ENCODE assay signal across 9 mouse cellular contexts in genomic region chr5:67024459-67025050, GRCm38 (mm10).
DNase-seq lines count a peak whose midpoint lies in the region; ATAC-seq and TF ChIP-seq lines count a peak whose summit lies in the region.
"Had no signal": no experiment of that assay in that cellular context is flagged by ENCODE, and none has a peak within 500 bp of the region (broad histone marks: within the 10 kb centered on the region; RNA-seq: fewer than 3 reads in every experiment).

No protein-coding gene starts in this region.

- H3K27ac ChIP-seq in forebrain, postnatal 0 days (ENCODE audit: low read depth, low read length), result no peak overlapping the region
- H3K27ac ChIP-seq in forebrain, embryonic 12.5 days, result no peak overlapping the region
- H3K27ac ChIP-seq in limb, embryonic 11.5 days (replicated peaks; ENCODE audit: low read depth, low read length), result no peak overlapping the region
- H3K27ac ChIP-seq in limb, embryonic 10.5 days, result no peak overlapping the region
- peak overlapping the region; percentile 73 for H3K27ac ChIP-seq in limb, embryonic 13.5 days
- no peak overlapping the region for H3K27ac ChIP-seq in intestine, postnatal 0 days (ENCODE audit: low read depth, low read length)

- WGBS in forebrain, postnatal 0 days, result 49% methylated on average over 10 of the region's 10 CpGs
- 83% methylated on average over 10 of the region's 10 CpGs for WGBS in forebrain, embryonic 12.5 days
- 77% methylated on average over 10 of the region's 10 CpGs for WGBS in limb, embryonic 11.5 days
- WGBS in limb, embryonic 10.5 days, result 88% methylated on average over 10 of the region's 10 CpGs
- WGBS in limb, embryonic 13.5 days, result 40% methylated on average over 10 of the region's 10 CpGs
- 76% methylated on average over 10 of the region's 10 CpGs for WGBS in intestine, postnatal 0 days

- peak; percentile 50 for DNase-seq in forebrain, postnatal 0 days
- DNase-seq in limb, embryonic 11.5 days (ENCODE audit: low spot score), result no peak
- DNase-seq in limb, embryonic 10.5 days (ENCODE audit: low spot score), result no peak
- peak; percentile 70 for DNase-seq in cerebellum, adult 9-10 months
- no peak for DNase-seq in urinary bladder, postnatal 25 days (ENCODE audit: low spot score)
- DNase-seq: adrenal gland, adult 2 months had no signal

- no peak overlapping the region for H3K4me2 ChIP-seq in forebrain, postnatal 0 days (ENCODE audit: low read depth)
- no peak overlapping the region for H3K4me2 ChIP-seq in forebrain, embryonic 12.5 days
- no peak overlapping the region for H3K4me2 ChIP-seq in limb, embryonic 11.5 days (ENCODE audit: low read depth, severe bottlenecking)
- H3K4me2 ChIP-seq in limb, embryonic 13.5 days (replicated peaks), result no peak overlapping the region
- H3K4me2 ChIP-seq in intestine, postnatal 0 days (replicated peaks; ENCODE audit: low read depth), result no peak overlapping the region

- no peak for TF ChIP-seq CTCF in forebrain, postnatal 0 days (IDR thresholded peaks at IDR 0.05; ENCODE audit: low read depth)
- TF ChIP-seq CTCF in intestine, postnatal 0 days (IDR thresholded peaks at IDR 0.05; ENCODE audit: low read depth), result no peak

- no peak overlapping the region for H3K9ac ChIP-seq in forebrain, postnatal 0 days
- H3K9ac ChIP-seq in forebrain, embryonic 12.5 days, result no peak overlapping the region
- H3K9ac ChIP-seq in limb, embryonic 11.5 days (ENCODE audit: low read length), result no peak overlapping the region
- H3K9ac ChIP-seq in limb, embryonic 13.5 days, result no peak overlapping the region
- no peak overlapping the region for H3K9ac ChIP-seq in intestine, postnatal 0 days (ENCODE audit: low read depth, low read length)

- H3K27me3 ChIP-seq in forebrain, postnatal 0 days (ENCODE audit: insufficient read depth, low read length), result no peaks in the 10 kb centered on the region
- no peaks in the 10 kb centered on the region for H3K27me3 ChIP-seq in forebrain, embryonic 12.5 days
- H3K27me3 ChIP-seq in limb, embryonic 11.5 days (ENCODE audit: control insufficient read depth, insufficient read depth, low read length), result no peaks in the 10 kb centered on the region
- no peaks in the 10 kb centered on the region for H3K27me3 ChIP-seq in limb, embryonic 10.5 days (ENCODE audit: low read depth, poor library complexity, severe bottlenecking)
- no peaks in the 10 kb centered on the region for H3K27me3 ChIP-seq in limb, embryonic 13.5 days
- no peaks in the 10 kb centered on the region for H3K27me3 ChIP-seq in intestine, postnatal 0 days (replicated peaks; ENCODE audit: control insufficient read depth, insufficient read depth, low read length)

- no peaks in the 10 kb centered on the region for H3K9me3 ChIP-seq in forebrain, postnatal 0 days (ENCODE audit: low read length)
- H3K9me3 ChIP-seq in forebrain, embryonic 12.5 days, result no peaks in the 10 kb centered on the region
- no peaks in the 10 kb centered on the region for H3K9me3 ChIP-seq in limb, embryonic 11.5 days (ENCODE audit: control insufficient read depth, low read length)
- no peaks in the 10 kb centered on the region for H3K9me3 ChIP-seq in limb, embryonic 10.5 days (replicated peaks)
- H3K9me3 ChIP-seq in limb, embryonic 13.5 days, result no peaks in the 10 kb centered on the region
- H3K9me3 ChIP-seq in intestine, postnatal 0 days (ENCODE audit: control insufficient read depth), result no peaks in the 10 kb centered on the region

- ATAC-seq in forebrain, postnatal 0 days, result peak; percentile 58; the same call in 1 of the 2 replicates
- ATAC-seq in forebrain, embryonic 12.5 days (ENCODE audit: low FRiP score), result no peak
- peak; percentile 60; the same call in 1 of the 2 replicates for ATAC-seq in limb, embryonic 11.5 days (ENCODE audit: insufficient number of reproducible peaks, low FRiP score, low TSS enrichment, low read depth)
- peak; percentile 71 for ATAC-seq in limb, embryonic 13.5 days (ENCODE audit: low FRiP score, low read depth)
- no peak for ATAC-seq in intestine, postnatal 0 days

- H3K36me3 ChIP-seq in forebrain, postnatal 0 days (ENCODE audit: insufficient read depth), result peaks cover 20% of the 10 kb centered on the region
- peaks cover 22% of the 10 kb centered on the region; the same call in 1 of the 2 replicates for H3K36me3 ChIP-seq in forebrain, embryonic 12.5 days (replicated peaks)
- H3K36me3 ChIP-seq in limb, embryonic 11.5 days (ENCODE audit: control insufficient read depth, insufficient read depth, low read length), result no peaks in the 10 kb centered on the region
- H3K36me3 ChIP-seq in limb, embryonic 10.5 days, result peaks cover 30% of the 10 kb centered on the region; the same call in 1 of the 2 replicates
- H3K36me3 ChIP-seq in limb, embryonic 13.5 days, result peaks cover 42% of the 10 kb centered on the region
- H3K36me3 ChIP-seq in intestine, postnatal 0 days (ENCODE audit: control insufficient read depth, insufficient read depth), result no peaks in the 10 kb centered on the region

- no peak overlapping the region for H3K4me3 ChIP-seq in forebrain, postnatal 0 days (ENCODE audit: low read depth, low read length)
- no peak overlapping the region for H3K4me3 ChIP-seq in forebrain, embryonic 12.5 days (replicated peaks)
- no peak overlapping the region for H3K4me3 ChIP-seq in limb, embryonic 11.5 days (ENCODE audit: low read depth, low read length)
- H3K4me3 ChIP-seq in limb, embryonic 10.5 days, result no peak overlapping the region
- H3K4me3 ChIP-seq in limb, embryonic 13.5 days, result no peak overlapping the region
- no peak overlapping the region for H3K4me3 ChIP-seq in intestine, postnatal 0 days (ENCODE audit: low read depth, low read length)

- no peaks in the 10 kb centered on the region for H3K4me1 ChIP-seq in forebrain, postnatal 0 days (ENCODE audit: insufficient read depth)
- peaks cover 6% of the 10 kb centered on the region for H3K4me1 ChIP-seq in forebrain, embryonic 12.5 days
- H3K4me1 ChIP-seq in limb, embryonic 11.5 days (ENCODE audit: control insufficient read depth, insufficient read depth, low read length), result peaks cover 3% of the 10 kb centered on the region; the same call in 1 of the 2 replicates
- H3K4me1 ChIP-seq in limb, embryonic 10.5 days, result peaks cover 23% of the 10 kb centered on the region
- peaks cover 25% of the 10 kb centered on the region for H3K4me1 ChIP-seq in limb, embryonic 13.5 days
- no peaks in the 10 kb centered on the region for H3K4me1 ChIP-seq in intestine, postnatal 0 days (replicated peaks; ENCODE audit: control insufficient read depth, insufficient read depth, low read length)

Comparison
In these comparisons a context has a peak if more than half of its experiments do, and no peak if none do; other contexts are left out.
1. ATAC-seq: peak in forebrain, postnatal 0 days (single experiment), limb, embryonic 11.5 days (single experiment) and limb, embryonic 13.5 days (single experiment); none in forebrain, embryonic 12.5 days (single experiment) and intestine, postnatal 0 days (single experiment).
2. DNase-seq: peak in forebrain, postnatal 0 days (single experiment) and cerebellum, adult 9-10 months (single experiment); none in limb, embryonic 11.5 days (single experiment), limb, embryonic 10.5 days (single experiment) and urinary bladder, postnatal 25 days (single experiment).